Mouse (Mus musculus): ENCODE results near the gene Nlgn1.

- TF ChIP-seq CTCF (IDR thresholded peaks at IDR 0.05; ENCODE audit: low read depth, low read length), result no peak
- no peak for TF ChIP-seq POLR2A (IDR thresholded peaks at IDR 0.05; ENCODE audit: insufficient read depth, low read length)
- TF ChIP-seq EP300 (IDR thresholded peaks at IDR 0.05; ENCODE audit: insufficient read depth, low read depth, low read length), result no peak
Measured at GRCm38 (mm10) chr3:25897456-25897855, 434.8 kb downstream of the Nlgn1 start.

Measured in ES-Bruce4 (cell line).